Mouse (Mus musculus) olfactory bulb, adult 2 months (tissue): Measurements from ENCODE around the gene Igfbp7.

Source experiments
- CTCF ChIP-seq: fragments of 200-500 bp; IDR thresholded peaks from 2 replicates; pipeline ENCODE4 v1.5.1; 2012; ENCODE audit warnings: low read depth, mild to moderate bottlenecking, low read length, moderate library complexity; ENCODE audit not compliant: insufficient read depth
- POLR2A ChIP-seq: fragments of 200-500 bp; IDR thresholded peaks from 2 replicates; pipeline ENCODE4 v1.6.1; 2012; ENCODE audit warnings: mild to moderate bottlenecking, low read depth, low read length, moderate library complexity; ENCODE audit not compliant: insufficient read depth

- TF ChIP-seq CTCF (no peak), POLR2A (no peak)
Measured at GRCm38 (mm10) chr5:77349971-77350658, 57.7 kb downstream of the Igfbp7 start.
